Mouse (Mus musculus) stomach, embryonic 14.5 days (tissue): ENCODE measurements around the gene Olfr1145. TPM values are rescaled to one million over a fixed set of nuclear protein-coding genes. Genes with fewer than 3 reads are reported as not detected.

Source experiments
- ATAC-seq: fragments of 200-750 bp; cut with Nextera tagmentation; 2 replicates; pipeline ENCODE4 v1.8.0; 2017; ENCODE audit warnings: low read depth, moderate TSS enrichment; ENCODE audit not compliant: insufficient number of reproducible peaks, insufficient read depth, low FRiP score
- H3K27ac ChIP-seq: fragments of 300-500 bp; sonication (generic); 2 replicates; pipeline ENCODE4 v1.5.1; 2014; ENCODE audit warnings: mild to moderate bottlenecking, low read length, moderate library complexity, mixed read lengths
- H3K27me3 ChIP-seq: fragments of 300-500 bp; sonication (generic); 2 replicates; pipeline ENCODE4 v1.6.1; 2014; ENCODE audit warnings: low read length, control low read depth, mixed read lengths; ENCODE audit not compliant: control insufficient read depth, insufficient read depth
- H3K36me3 ChIP-seq: fragments of 300-500 bp; sonication (generic); 2 replicates; pipeline ENCODE4 v1.6.1; 2014; ENCODE audit warnings: mild to moderate bottlenecking, control low read depth, low read length, moderate library complexity, mixed read lengths; ENCODE audit not compliant: control insufficient read depth, insufficient read depth
- H3K4me1 ChIP-seq: fragments of 300-500 bp; sonication (generic); 2 replicates; pipeline ENCODE4 v1.6.1; 2014; ENCODE audit warnings: low read length, control low read depth, mixed read lengths; ENCODE audit not compliant: control insufficient read depth, insufficient read depth
- H3K4me2 ChIP-seq: fragments of 300-500 bp; sonication (generic); replicated peaks from 2 replicates; pipeline ENCODE4 v1.6.1; 2014; ENCODE audit warnings: low read depth, low read length, control low read depth
- H3K4me3 ChIP-seq: fragments of 300-500 bp; sonication (generic); 2 replicates; pipeline ENCODE4 v1.5.1; 2014; ENCODE audit warnings: low read depth, low read length, control low read depth
- H3K9ac ChIP-seq: fragments of 300-500 bp; sonication (generic); replicated peaks from 2 replicates; pipeline ENCODE4 v1.6.1; 2014; ENCODE audit warnings: low read depth, mild to moderate bottlenecking, control low read depth, low read length, moderate library complexity, mixed read lengths
- H3K9me3 ChIP-seq: fragments of 300-500 bp; sonication (generic); 2 replicates; pipeline ENCODE4 v1.6.1; 2016; ENCODE audit warnings: low read depth, low read length, control low read depth; ENCODE audit not compliant: control insufficient read depth
- WGBS: fragments of 180-500 bp; shearing (Covaris S2); extraction: QIAGEN DNeasy Blood & Tissue Kit; methylation state at CpG from one replicate; pipeline ENCODE4 v1.1.7; 2014; 5-methylcytosine and 5-hydroxymethylcytosine counted together
- polyA plus RNA-seq: library from polyadenylated mRNA; unstranded; fragments of >200 nt; fragmentation: Nextera tagmentation; extraction: Ambion mirVana; gene quantifications from 2 replicates; pipeline ENCODE4 v1.2.1, GENCODE M21; 2014

Olfr1145 gene
- not detected in 2 replicates for polyA plus RNA-seq

GRCm38 (mm10) chr2:87809522-87809921, at the start of gene Olfr1145:
Gene Olfr1145 (plus strand): TSS chr2:87809822.
- WGBS = 84% methylated on average over 1 of the region's 1 CpGs
- no peak within 1 kb of the TSS for H3K27ac ChIP-seq
- no peaks in the 10 kb centered on the region for H3K27me3 ChIP-seq
- no peak within 1 kb of the TSS for H3K4me2 ChIP-seq
- H3K4me1 ChIP-seq = no peaks in the 10 kb centered on the region
- ATAC-seq = no peak
- H3K36me3 ChIP-seq = no peaks in the 10 kb centered on the region
- no peak within 1 kb of the TSS for H3K4me3 ChIP-seq
- no peak within 1 kb of the TSS for H3K9ac ChIP-seq
- no peaks in the 10 kb centered on the region for H3K9me3 ChIP-seq

DNA sequence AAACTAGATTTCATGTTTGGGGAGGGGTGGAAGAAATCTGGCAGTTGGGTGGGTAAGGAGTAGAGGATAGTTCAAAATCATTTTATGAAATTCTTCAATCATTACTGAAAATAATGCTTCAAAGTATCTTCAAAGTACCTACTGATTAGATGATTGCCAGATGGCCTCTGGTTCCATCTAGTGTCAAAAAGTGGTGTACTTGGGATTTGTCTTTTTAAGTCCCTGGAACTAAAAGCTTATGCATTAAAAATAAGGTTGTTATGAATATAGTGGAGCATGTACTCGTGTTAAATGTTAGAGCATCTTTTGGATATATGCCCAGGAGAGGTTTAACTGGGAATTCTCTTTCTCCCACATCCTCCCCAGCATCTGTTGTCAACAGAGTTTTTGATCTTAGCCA, 33.5 kb upstream of the Olfr1145 start:
- H3K4me1 ChIP-seq = no peaks in the 10 kb centered on the region
- H3K9ac ChIP-seq = no peak overlapping the region
- H3K36me3 ChIP-seq = no peaks in the 10 kb centered on the region
- ATAC-seq = no peak
- H3K9me3 ChIP-seq = no peaks in the 10 kb centered on the region
- H3K4me2 ChIP-seq = no peak overlapping the region
- WGBS = 65% methylated on average over 1 of the region's 1 CpGs
- no peak overlapping the region for H3K4me3 ChIP-seq
- no peaks in the 10 kb centered on the region for H3K27me3 ChIP-seq
- no peak overlapping the region for H3K27ac ChIP-seq

DNA sequence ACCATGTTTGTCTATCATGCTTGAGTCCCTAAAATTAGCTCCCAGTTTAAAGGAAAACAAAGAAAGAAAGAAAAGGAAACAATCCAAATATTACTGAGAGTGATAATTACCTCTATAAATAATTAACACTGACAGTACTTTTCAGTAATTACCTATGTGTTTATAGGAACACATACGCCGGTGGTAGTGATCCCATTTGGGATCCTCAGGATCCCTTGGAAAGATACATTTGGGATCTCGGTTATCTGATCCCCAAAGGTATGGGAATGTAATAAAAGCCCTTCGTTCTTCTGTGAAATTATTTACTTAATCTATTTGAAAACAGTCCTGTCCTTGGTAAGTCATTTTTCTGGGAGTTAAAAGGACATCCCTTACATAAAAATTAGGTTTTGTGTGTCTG, 30.4 kb upstream of the Olfr1145 start, which contains the start of gene Olfr152:
Gene Olfr152, plus strand, starts transcription at position 301 of the 400 bp plus-strand sequence.
- Histone ChIP-seq H3K9ac (no peak within 1 kb of the TSS), H3K4me3 (no peak within 1 kb of the TSS), H3K4me2 (no peak within 1 kb of the TSS), H3K9me3 (no peaks in the 10 kb centered on the region), H3K27me3 (no peaks in the 10 kb centered on the region), H3K27ac (no peak within 1 kb of the TSS), H3K4me1 (no peaks in the 10 kb centered on the region), H3K36me3 (no peaks in the 10 kb centered on the region)
- no peak for ATAC-seq
- WGBS = 72% methylated on average over 4 of the region's 4 CpGs

- Histone ChIP-seq H3K36me3 (no peaks in the 10 kb centered on the region), H3K4me2 (no peak within 1 kb of the TSS), H3K9me3 (no peaks in the 10 kb centered on the region), H3K27ac (no peak within 1 kb of the TSS), H3K27me3 (no peaks in the 10 kb centered on the region), H3K9ac (no peak within 1 kb of the TSS), H3K4me3 (no peak within 1 kb of the TSS), H3K4me1 (no peaks in the 10 kb centered on the region)
- ATAC-seq = no peak
Measured at GRCm38 (mm10) chr2:87800292-87800691, 9.3 kb upstream of the Olfr1145 start, which contains the start of gene Olfr1143. Gene Olfr1143 (plus strand): TSS chr2:87800592.

DNA sequence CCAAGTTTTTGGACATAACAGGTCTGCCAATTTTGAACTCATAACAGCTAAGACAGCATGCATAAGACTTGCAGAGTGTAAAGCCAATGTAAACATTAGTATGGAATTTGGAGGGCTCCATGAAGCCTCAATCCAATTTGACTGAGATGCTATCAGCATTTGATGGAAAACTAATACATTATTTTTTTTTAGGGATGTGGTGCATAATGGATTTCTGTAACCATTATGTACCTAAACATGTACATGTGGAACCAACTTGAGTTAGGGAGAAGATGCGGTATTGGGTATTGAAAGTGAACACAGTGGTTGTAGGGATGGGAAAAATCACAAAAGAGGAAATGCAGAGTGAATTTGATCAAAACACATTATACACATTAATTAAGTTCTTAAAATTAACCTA, 20.6 kb downstream of the Olfr1145 start, which contains the start of gene Olfr1148:
Gene Olfr1148, plus strand, starts transcription at position 301 of the 400 bp plus-strand sequence.
- Histone ChIP-seq H3K4me2 (no peak within 1 kb of the TSS), H3K27me3 (no peaks in the 10 kb centered on the region), H3K9ac (no peak within 1 kb of the TSS), H3K36me3 (no peaks in the 10 kb centered on the region), H3K4me3 (no peak within 1 kb of the TSS), H3K9me3 (no peaks in the 10 kb centered on the region), H3K4me1 (no peaks in the 10 kb centered on the region), H3K27ac (no peak within 1 kb of the TSS)
- 97% methylated on average over 1 of the region's 1 CpGs for WGBS
- ATAC-seq = no peak

GRCm38 (mm10) chr2:87843693-87844092, 34.1 kb downstream of the Olfr1145 start, which contains the start of gene Olfr1150-ps1:
Gene Olfr1150-ps1 (plus strand): TSS chr2:87843993.
- H3K9me3 ChIP-seq = no peaks in the 10 kb centered on the region
- no peaks in the 10 kb centered on the region for H3K36me3 ChIP-seq
- WGBS = 80% methylated on average over 1 of the region's 1 CpGs
- no peaks in the 10 kb centered on the region for H3K4me1 ChIP-seq
- no peaks in the 10 kb centered on the region for H3K27me3 ChIP-seq
- no peak within 1 kb of the TSS for H3K4me2 ChIP-seq
- no peak for ATAC-seq
- no peak within 1 kb of the TSS for H3K4me3 ChIP-seq
- H3K27ac ChIP-seq = no peak within 1 kb of the TSS
- no peak within 1 kb of the TSS for H3K9ac ChIP-seq

GRCm38 (mm10) chr2:87855562-87855961, 45.9 kb downstream of the Olfr1145 start, which contains the start of gene Olfr1151:
Gene Olfr1151 (plus strand): TSS chr2:87855862.
- H3K9me3 ChIP-seq = no peaks in the 10 kb centered on the region
- no peak within 1 kb of the TSS for H3K27ac ChIP-seq
- no peaks in the 10 kb centered on the region for H3K27me3 ChIP-seq
- H3K36me3 ChIP-seq = no peaks in the 10 kb centered on the region
- no peak within 1 kb of the TSS for H3K9ac ChIP-seq
- WGBS = 84% methylated on average over 1 of the region's 1 CpGs
- H3K4me1 ChIP-seq = no peaks in the 10 kb centered on the region
- ATAC-seq = no peak
- H3K4me2 ChIP-seq = no peak within 1 kb of the TSS
- H3K4me3 ChIP-seq = no peak within 1 kb of the TSS
